In genomic region chr1:161034435-161035280, GRCm38 (mm10) we compare ENCODE assay signal across 8 mouse cellular contexts. TPM values are rescaled to one million over a fixed set of nuclear protein-coding genes. Genes with fewer than 3 reads are reported as not detected.
A peak's percentile ranks its signal among the peaks of the same experiment; 100 is the strongest.
DNase-seq lines count a peak whose midpoint lies in the region; ATAC-seq lines count a peak whose summit lies in the region.

TSS of gene Zbtb37 (minus strand) at chr1:161034849.

- whole genome bisulfite sequencing in hindbrain, embryonic 11.5 days = 0% methylated on average over 39 of the region's 76 CpGs

- peak within 1 kb of the TSS; percentile 62 for H3K4me3 ChIP-seq in hindbrain, embryonic 11.5 days (ENCODE audit: low read depth, low read length)

- peak; percentile 80 for ATAC-seq in frontal cortex, adult (ENCODE audit: low TSS enrichment)
- peak; percentile 95 for ATAC-seq in hindbrain, embryonic 11.5 days (ENCODE audit: low FRiP score)

- no peaks in the 10 kb centered on the region for H3K9me3 ChIP-seq in hindbrain, embryonic 11.5 days (ENCODE audit: control insufficient read depth, low read length)

- peak within 1 kb of the TSS; percentile 82 for H3K27ac ChIP-seq in hindbrain, embryonic 11.5 days (ENCODE audit: low read depth, low read length)

- no peaks in the 10 kb centered on the region for H3K36me3 ChIP-seq in hindbrain, embryonic 11.5 days (ENCODE audit: control insufficient read depth, insufficient read depth, low read length)

- peak within 1 kb of the TSS; percentile 91 for H3K9ac ChIP-seq in hindbrain, embryonic 11.5 days (ENCODE audit: low read depth, low read length)

- peak; percentile 97 for DNase-seq in MN1 (ENCODE audit: low spot score)
- DNase-seq in cerebellum, adult 9-10 months = peak; percentile 99
- DNase-seq in hindbrain, embryonic 11.5 days (ENCODE audit: low spot score) = peak; percentile 100
- peak; percentile 98 for DNase-seq in layer of hippocampus, postnatal 10 days (ENCODE audit: low spot score in 2 of 2)
- peak; percentile 99 for DNase-seq in lung, postnatal 10 days
- DNase-seq in ovary, postnatal 36 days (ENCODE audit: low spot score) = peak; percentile 99
- peak; percentile 100 for DNase-seq in thymus, postnatal 25 days

- peak within 1 kb of the TSS; percentile 76 for H3K4me2 ChIP-seq in hindbrain, embryonic 11.5 days (replicated peaks; ENCODE audit: low read depth, low read length)

- no peaks in the 10 kb centered on the region for H3K27me3 ChIP-seq in hindbrain, embryonic 11.5 days (ENCODE audit: control insufficient read depth, insufficient read depth, low read length)

- no peaks in the 10 kb centered on the region for H3K4me1 ChIP-seq in hindbrain, embryonic 11.5 days (replicated peaks; ENCODE audit: control insufficient read depth, insufficient read depth, low read length)

RNA-seq across cellular contexts. Expression of gene Zbtb37, which starts in this region (rescaled TPM):
- 8.6 and 15.1 TPM in 2 replicates for polyA plus RNA-seq in hindbrain, embryonic 11.5 days (2014; fragmentation: Nextera tagmentation; extraction: Ambion mirVana)
- total RNA-seq in layer of hippocampus, postnatal 10 days (2021) = 10 to 100 TPM; 19.8 to 20.0 TPM

Comparison
In these comparisons a context has a peak if more than half of its experiments do, and no peak if none do; other contexts are left out.
1. Peak in every context shown above with its lines: DNase-seq, ATAC-seq, H3K4me3 ChIP-seq and H3K27ac ChIP-seq.